Mouse (Mus musculus) layer of hippocampus, postnatal 25 days (tissue): ENCODE data around the gene Dcaf17. TPM values are rescaled to one million over a fixed set of nuclear protein-coding genes. Genes with fewer than 3 reads are reported as not detected.

Experiments used
- DNase-seq, 2 experiments: peaks; one replicate each; pipeline ENCODE4 v3.0.0; 2022; ENCODE audit warnings: mixed read lengths in 2 of 2, low spot score in 1 of 2; ENCODE audit errors: extremely low spot score in 1 of 2
- total RNA-seq, 2 experiments: library from RNA; stranded (reverse); gene quantifications; 2 replicates each; pipeline ENCODE4 v1.2.3; 2021

The Dcaf17 gene
- total RNA-seq, 2 experiments from 2014 or later, result 10.9 to 13.6 TPM

DNA sequence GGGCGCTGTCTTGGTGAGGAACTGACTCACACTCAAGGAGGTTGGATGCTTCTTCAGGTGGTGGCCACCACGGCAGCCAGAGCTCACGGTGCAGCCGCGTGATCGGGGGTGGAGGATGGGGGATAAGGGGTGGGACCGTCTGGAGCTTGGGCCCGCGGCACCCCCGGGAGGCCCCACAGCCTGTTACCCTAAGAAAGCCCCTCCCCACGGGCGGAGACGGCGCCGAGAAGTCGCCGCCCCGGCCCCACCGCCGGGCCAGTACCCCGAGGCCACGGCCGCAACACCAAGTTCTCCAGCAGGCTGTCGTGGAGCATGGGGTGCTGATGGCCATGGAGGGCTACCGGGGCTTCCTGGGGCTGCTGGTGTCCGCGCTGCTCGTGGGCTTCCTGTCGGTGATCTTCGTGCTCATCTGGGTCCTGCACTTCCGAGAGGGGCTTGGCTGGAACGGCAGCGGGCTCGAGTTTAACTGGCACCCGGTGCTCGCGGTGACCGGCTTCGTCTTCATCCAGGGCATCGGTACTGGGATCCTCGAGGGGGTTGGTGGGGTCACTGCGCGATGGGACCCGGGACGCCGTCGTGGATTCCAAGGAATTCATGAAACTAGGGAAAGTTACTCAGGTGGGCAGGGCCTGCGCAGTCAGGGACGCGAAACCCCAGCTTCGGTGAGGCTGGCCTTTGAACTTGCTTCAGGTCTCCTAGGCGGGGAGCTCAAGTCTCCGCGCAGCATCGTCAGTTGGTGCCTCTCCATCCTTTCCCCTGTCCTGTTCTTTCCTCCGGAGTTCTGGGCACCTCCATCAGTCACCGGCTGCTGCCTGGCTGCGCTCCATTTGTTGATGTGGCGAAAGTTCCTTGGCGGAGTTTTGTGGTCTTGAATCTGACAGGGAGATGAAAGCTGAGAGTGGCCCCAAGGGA, 62.9 kb downstream of the Dcaf17 start, which contains the start of gene Cybrd1:
Gene Cybrd1, plus strand, starts transcription at position 127 of the 912 bp plus-strand sequence.
- no peak for DNase-seq

DNA sequence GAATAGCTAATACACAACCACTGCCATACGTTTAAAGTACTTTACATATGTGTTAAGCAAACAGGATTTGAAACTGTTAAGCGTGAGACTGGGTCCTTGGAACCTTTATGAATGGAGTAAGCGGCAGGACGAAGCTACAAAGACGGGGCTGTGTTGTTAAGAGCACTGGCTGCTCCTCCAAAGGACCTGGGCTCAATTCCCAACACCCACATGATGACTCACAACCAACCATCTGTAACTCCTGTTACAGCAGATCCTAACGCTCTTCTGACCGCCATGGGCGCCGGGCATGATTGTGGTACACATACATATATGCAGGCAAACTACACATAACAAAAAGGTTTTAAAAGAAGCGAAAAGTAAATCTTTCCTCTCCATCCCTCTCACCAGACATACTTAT, 65.7 kb downstream of the Dcaf17 start:
- DNase-seq, result peak in 1 of 2 experiments; percentile 36

DNA sequence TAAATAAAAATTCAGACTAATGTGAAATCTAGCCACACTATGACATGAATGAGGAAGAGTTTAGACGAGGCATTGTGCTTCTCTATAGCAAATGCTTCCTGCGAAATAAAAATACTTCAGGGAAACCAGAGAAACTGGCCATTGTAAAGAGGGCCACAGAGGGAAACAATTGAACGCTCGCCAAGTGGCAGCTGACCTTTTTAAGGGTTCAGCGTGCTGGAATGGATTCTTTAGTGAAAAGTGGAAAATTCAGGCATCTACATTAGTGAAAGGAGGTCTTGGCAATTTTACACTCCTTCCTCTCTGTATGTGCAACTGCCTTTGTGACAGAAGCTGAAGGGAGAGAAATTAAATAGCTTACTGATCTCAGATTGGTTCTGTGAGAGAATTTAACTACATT, 66.3 kb downstream of the Dcaf17 start:
- no peak for DNase-seq

DNA sequence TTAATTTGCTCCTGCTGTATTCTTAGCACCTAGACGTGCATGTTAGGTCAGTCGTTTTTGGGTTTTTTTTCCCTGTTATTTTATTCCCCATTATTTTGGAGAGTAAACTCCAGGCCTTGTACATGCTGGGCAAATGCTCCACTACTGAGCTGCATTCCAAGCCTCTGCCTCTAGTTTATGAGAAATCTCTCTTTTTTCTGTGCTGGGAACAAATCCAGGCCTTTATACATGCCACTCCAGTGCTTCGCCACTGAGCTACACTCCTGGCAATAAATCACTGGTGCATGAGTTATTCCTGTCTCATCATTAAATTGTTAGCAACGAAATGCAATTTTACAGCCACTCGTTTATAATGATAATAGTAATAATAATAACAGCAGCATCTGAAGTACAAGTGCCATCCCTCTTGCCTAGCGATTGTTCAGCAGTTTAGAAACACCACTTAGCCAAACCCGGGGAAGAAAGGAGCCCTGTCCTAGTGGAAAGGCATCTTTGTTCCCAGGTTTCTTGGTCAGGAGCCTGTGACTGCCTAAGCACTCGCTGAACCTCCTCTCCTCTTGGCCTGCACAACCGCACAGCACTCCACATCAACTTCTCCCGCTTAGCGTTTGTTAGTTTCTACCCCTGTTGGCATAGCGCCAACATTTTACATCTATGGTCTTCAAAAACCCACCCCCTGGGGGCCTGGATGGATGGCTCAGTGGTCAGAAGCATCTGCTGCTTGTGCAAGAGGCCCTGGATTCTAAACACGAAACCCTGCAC, 67.3 kb downstream of the Dcaf17 start:
- DNase-seq, result no peak

DNA sequence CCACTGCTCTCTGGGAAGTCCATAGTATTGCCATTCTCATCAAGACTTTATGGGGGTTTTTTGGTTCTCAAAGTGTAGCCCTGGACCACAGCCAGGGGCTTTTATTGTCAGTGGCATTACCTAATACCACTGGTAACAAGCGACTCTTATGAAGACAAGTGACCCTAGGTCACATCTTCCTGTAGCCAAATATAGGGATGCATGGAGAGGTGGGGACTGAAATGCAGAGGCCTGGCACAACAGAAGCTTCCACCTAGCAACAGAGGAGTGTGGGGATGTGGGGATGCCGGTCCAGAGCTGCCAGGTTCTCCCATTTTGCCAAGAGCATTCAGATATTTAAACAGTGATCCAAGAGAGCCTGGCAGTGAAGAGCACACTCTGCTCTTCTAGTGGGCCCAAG, 68.5 kb downstream of the Dcaf17 start:
- no peak for DNase-seq

DNA sequence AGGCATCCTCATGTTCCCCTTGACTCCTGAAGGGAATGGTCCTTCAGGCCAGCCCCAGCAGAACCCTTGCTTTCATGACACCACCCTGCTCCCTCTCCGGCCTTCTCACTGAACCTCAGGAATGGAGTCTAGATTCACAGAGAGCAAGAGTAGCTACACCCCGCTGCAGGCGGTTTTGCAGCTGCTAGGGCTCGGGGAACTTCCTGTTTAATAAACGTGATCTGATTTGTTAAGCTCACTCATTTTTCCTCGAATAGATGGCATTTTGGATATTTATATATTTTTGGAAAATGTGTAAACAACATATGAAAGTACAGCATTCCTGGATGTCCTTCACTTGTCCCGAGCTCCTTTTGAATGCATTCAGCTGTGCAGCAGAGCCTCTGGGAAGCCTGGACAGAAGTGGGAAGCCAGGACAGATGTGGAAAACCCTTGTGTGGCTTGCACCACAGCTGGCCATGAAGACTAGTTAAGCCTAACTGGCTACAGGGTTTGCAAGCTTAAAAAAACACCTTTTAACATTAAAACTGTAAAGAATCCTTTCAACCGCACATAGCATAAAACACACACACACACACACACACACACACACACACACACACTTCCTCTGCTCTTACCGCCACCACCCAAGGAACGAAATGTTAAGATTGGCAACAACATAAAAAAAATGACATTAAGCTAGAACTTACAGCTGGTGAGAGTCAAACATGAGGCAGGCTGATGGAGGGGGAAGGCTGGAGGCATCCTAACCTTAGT, 72.8 kb downstream of the Dcaf17 start:
- DNase-seq, result no peak

DNA sequence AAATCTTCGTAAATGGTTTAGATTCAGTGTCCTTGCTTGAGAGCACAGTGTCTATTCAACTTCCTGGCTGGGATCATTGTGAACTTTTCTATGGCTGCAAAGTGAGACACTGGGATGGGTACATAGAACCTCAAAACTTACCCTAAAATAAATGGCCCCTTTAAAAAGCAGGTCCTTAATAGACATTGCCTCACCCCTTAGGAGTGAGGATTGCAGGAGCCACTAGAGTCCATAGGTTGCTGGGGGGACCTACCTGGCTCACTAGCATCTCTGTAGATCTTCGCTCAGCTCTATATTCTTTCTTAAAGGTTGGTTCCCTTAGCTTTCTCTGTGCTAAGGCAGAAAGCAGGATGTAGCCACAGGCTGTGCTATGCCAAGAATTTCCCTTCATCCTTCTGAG, 75.2 kb downstream of the Dcaf17 start:
- DNase-seq, result no peak

DNA sequence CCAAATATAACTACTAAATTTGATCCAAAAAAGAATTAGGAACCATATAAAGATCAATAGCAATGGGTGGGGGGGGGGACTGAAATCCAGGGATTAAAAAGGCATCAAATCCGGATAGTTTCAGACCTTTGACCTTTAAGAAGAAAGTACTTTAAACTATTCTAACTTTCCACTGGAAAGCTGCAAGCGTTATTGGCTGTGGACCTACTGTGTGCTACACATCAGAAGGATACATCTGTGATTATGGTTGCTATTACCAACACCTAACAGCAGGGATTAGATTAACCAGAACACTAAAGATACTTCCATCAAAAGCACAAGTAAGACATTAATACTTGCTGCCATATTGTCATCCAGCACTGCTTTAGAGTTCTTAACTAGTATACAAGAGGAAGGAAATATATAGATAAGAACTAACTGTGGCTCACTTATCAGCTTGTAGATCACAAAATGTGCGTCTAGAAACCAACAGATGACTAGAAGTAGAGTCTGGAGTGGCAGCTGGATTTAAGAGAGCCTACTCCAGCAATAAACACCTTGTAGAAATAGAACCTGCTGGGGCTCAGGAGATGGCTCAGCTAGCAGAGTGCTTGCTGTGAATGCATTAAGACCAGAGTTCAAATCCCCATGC, 76.9 kb downstream of the Dcaf17 start:
- DNase-seq, result no peak

DNA sequence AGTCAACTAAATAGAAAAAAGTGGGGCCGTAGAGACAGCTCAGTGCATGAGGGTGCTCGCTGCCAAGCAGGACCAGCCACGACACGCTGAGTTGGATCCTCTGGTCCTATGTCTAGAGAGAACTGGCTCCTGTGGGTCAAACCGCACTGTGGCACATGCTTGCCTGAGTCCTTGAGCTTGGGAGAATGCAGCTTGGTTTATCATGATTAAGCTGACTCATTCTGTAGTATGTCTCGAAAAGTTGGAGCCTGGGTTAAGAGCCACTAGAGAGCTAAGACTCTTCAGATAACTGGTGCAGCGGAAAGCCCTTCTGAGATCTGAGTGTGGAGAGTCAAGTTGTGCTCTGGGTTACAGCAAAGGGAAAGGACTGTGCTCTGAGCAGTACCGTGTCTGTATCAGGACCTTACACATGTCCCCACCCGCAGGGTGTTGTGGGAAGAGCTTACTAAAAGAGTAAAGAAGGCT, 78.9 kb downstream of the Dcaf17 start:
- no peak for DNase-seq

DNA sequence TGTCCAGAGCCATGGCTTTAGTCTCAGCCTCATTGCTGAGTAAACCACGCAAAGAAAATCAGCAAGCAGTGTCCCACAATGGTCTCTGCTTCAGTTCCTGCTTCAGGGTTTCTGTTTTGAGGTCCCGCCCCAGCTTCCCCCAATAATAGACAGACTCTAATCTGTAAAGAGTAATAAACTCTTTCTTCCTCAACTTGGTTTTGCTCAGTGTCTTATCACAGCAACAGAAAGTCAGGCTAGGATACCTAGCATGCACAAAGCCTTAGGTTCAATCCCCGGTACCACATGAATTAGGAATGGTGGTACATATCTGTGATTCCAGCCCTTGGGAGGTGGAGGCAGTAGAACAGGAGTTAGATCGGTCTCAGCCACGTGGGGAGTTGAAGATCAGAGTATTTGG, 79.7 kb downstream of the Dcaf17 start:
- DNase-seq, result no peak

DNA sequence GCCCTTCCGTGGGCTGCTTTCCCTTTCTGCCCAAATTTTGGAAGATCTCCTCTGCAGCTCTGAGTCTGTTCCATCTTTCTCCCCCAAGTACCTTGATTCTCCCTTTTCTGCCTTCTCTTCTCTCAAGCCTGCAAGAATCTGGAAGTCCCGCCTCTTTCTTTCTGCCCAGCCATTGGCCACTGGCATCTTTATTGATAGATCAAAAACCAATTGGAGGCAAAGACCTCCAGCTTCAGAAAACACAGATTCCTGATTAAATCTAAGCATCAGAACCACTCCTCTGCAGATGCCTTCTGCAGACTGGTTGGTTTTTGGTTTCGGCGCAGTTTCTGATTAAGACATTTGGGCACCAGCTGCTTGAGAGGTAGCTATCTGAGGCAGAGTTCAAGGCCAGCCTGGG, 85.5 kb downstream of the Dcaf17 start:
- no peak for DNase-seq

DNA sequence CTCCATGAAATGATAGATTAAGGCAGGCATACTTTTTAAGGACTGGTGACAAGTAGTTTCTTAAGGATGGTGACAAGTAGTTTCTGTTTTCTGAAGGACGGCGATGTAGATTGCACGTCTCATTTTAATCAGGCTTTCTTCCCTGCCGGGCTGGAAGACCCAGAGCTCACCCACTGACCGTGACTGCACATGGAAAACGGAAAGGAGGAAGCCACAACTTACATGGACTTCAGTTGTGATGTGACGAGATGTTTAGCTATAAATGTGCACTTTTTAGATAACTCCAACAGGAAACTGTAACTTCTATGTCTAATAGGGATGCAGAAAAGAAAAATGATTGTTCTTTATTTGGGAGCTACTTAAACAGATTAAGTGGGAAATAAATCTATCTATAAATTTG, 87.3 kb downstream of the Dcaf17 start:
- DNase-seq, result no peak

DNA sequence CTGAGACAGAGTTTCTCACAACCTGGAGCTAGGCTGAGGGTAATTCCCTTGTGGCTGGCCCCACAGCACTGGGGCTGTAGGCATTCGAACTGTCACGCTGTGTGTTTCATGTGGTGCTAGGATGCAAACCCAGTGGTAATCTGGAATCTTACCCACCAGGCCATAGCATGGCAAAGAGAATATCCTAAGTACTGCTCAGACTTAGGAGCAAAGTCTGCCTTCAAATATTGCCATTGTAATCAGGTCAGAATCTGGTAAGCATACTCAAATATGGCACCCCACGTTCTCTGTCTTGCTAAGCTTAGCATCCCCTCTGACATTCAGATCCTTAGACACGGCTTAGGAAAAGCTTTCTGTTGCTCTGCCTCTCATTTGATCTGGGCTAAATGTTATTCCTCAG, 90.7 kb downstream of the Dcaf17 start:
- no peak for DNase-seq

DNA sequence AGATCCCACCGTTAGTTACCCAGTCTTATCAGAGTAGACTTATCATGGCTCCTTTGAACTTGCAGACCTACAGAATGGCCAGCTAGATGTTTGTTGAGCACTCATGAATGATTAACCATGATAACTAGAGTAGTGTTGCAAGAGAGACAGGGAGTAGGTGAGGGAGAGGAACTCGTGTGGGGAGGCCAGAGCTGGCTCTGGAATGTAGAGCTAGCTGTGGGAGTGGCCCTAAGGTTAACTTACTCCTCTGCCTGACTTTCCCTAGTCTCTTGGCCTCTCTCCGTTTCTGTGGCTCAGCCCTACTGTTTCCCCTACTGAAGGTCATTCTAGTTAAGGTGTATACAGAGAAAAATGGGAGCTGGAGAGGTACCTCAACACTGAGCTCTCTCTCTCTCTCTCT, 91.1 kb downstream of the Dcaf17 start:
- no peak for DNase-seq

DNA sequence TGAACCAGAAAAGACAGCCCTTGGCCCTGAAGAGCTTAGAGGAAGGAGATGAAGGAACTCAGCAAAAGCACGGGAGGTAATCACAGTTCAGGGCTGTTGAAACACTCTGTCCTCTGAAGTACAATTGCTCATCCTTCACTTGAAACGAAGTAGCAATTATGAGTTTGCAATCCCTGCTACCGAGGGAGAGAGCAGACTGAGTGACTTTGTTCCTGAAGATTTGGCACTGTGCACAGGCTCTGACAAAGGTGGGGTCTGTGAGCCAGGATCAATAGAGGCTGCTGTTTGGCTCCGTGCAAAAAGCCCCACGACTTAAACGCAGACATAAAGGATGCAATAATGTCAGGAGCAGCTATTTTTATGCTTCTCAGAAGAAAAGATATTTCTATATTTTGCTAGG, 92.7 kb downstream of the Dcaf17 start:
- DNase-seq, result no peak

Other genes with a start within 250 kb of the Dcaf17 start
- gene Tlk1, start 229.6 kb upstream of the Dcaf17 start, total RNA-seq, result 10 to 100 TPM; 65.4 to 68.1 TPM
- gene Mettl8, start 255 bp downstream of the Dcaf17 start, total RNA-seq, result 10 to 100 TPM; 11.9 to 14.2 TPM
- gene Cybrd1, start 62.6 kb downstream of the Dcaf17 start, total RNA-seq, result 1 to 10 TPM; 4.5 to 5.4 TPM
- 100 to 1,000 TPM; 124 to 137 TPM for gene Dync1i2, start 156.4 kb downstream of the Dcaf17 start, total RNA-seq